Mouse (Mus musculus): ENCODE measurements at regions not wholly inside any gene's neighbourhood (a gene's known extent, or its start where the extent isn't known, plus 50 kb on each side); places are given as distances from the start of the nearest gene placed in this dataset.

- H3K4me1 ChIP-seq (ENCODE audit: control insufficient read depth, insufficient read depth, low read length), result no peaks in the 10 kb centered on the region
- no peak for ATAC-seq (replicated peaks; ENCODE audit: insufficient number of reproducible peaks, low FRiP score, low TSS enrichment)
- H3K4me2 ChIP-seq, result no peak overlapping the region
- peaks cover 6% of the 10 kb centered on the region; the same call in 1 of the 2 replicates for H3K9me3 ChIP-seq (replicated peaks; ENCODE audit: control insufficient read depth, low read length)
- H3K27ac ChIP-seq (ENCODE audit: low read depth, low read length), result no peak overlapping the region
- WGBS (ENCODE audit: insufficient replicate concordance), result 58% methylated on average over 11 of the region's 11 CpGs
- no peak overlapping the region for H3K9ac ChIP-seq (ENCODE audit: low read depth, low read length)
- H3K27me3 ChIP-seq (ENCODE audit: control insufficient read depth, insufficient read depth, low read length), result no peaks in the 10 kb centered on the region
- H3K4me3 ChIP-seq (ENCODE audit: low read depth, low read length), result no peak overlapping the region
- no peaks in the 10 kb centered on the region for H3K36me3 ChIP-seq (ENCODE audit: control insufficient read depth, insufficient read depth, low read length)
Observed at GRCm38 (mm10) chr1:89245202-89246003, 175.2 kb downstream of the Sh3bp4 start.

- no peak overlapping the region for H3K4me2 ChIP-seq
- no peak overlapping the region for H3K4me3 ChIP-seq (ENCODE audit: low read depth, low read length)
- no peak overlapping the region for H3K27ac ChIP-seq (ENCODE audit: low read depth, low read length)
- peaks cover 6% of the 10 kb centered on the region; the same call in 1 of the 2 replicates for H3K9me3 ChIP-seq (replicated peaks; ENCODE audit: control insufficient read depth, low read length)
- H3K4me1 ChIP-seq (ENCODE audit: control insufficient read depth, insufficient read depth, low read length), result no peaks in the 10 kb centered on the region
- H3K9ac ChIP-seq (ENCODE audit: low read depth, low read length), result no peak overlapping the region
- H3K27me3 ChIP-seq (ENCODE audit: control insufficient read depth, insufficient read depth, low read length), result no peaks in the 10 kb centered on the region
- 37% methylated on average over 2 of the region's 2 CpGs for WGBS (ENCODE audit: insufficient replicate concordance)
- no peak for ATAC-seq (replicated peaks; ENCODE audit: insufficient number of reproducible peaks, low FRiP score, low TSS enrichment)
- H3K36me3 ChIP-seq (ENCODE audit: control insufficient read depth, insufficient read depth, low read length), result no peaks in the 10 kb centered on the region
Observed at GRCm38 (mm10) chr1:89251753-89252152, 181.5 kb downstream of the Sh3bp4 start.

GRCm38 (mm10) chr1:89252528-89252927 lies 182.3 kb downstream of the Sh3bp4 start:
- no peak overlapping the region for H3K9ac ChIP-seq (ENCODE audit: low read depth, low read length)
- no peak for ATAC-seq (replicated peaks; ENCODE audit: insufficient number of reproducible peaks, low FRiP score, low TSS enrichment)
- no peaks in the 10 kb centered on the region for H3K4me1 ChIP-seq (ENCODE audit: control insufficient read depth, insufficient read depth, low read length)
- WGBS (ENCODE audit: insufficient replicate concordance), result 85% methylated on average over 7 of the region's 7 CpGs
- H3K9me3 ChIP-seq (replicated peaks; ENCODE audit: control insufficient read depth, low read length), result peaks cover 2% of the 10 kb centered on the region; the same call in 1 of the 2 replicates
- no peaks in the 10 kb centered on the region for H3K27me3 ChIP-seq (ENCODE audit: control insufficient read depth, insufficient read depth, low read length)
- H3K27ac ChIP-seq (ENCODE audit: low read depth, low read length), result no peak overlapping the region
- no peaks in the 10 kb centered on the region for H3K36me3 ChIP-seq (ENCODE audit: control insufficient read depth, insufficient read depth, low read length)
- no peak overlapping the region for H3K4me2 ChIP-seq
- no peak overlapping the region for H3K4me3 ChIP-seq (ENCODE audit: low read depth, low read length)

GRCm38 (mm10) chr1:89257945-89258344 lies 187.7 kb downstream of the Sh3bp4 start:
- no peaks in the 10 kb centered on the region for H3K27me3 ChIP-seq (ENCODE audit: control insufficient read depth, insufficient read depth, low read length)
- no peaks in the 10 kb centered on the region for H3K9me3 ChIP-seq (replicated peaks; ENCODE audit: control insufficient read depth, low read length)
- no peak for ATAC-seq (replicated peaks; ENCODE audit: insufficient number of reproducible peaks, low FRiP score, low TSS enrichment)
- H3K27ac ChIP-seq (ENCODE audit: low read depth, low read length), result no peak overlapping the region
- 76% methylated on average over 5 of the region's 5 CpGs for WGBS (ENCODE audit: insufficient replicate concordance)
- H3K4me3 ChIP-seq (ENCODE audit: low read depth, low read length), result no peak overlapping the region
- H3K4me2 ChIP-seq, result no peak overlapping the region
- H3K36me3 ChIP-seq (ENCODE audit: control insufficient read depth, insufficient read depth, low read length), result no peaks in the 10 kb centered on the region
- no peak overlapping the region for H3K9ac ChIP-seq (ENCODE audit: low read depth, low read length)
- H3K4me1 ChIP-seq (ENCODE audit: control insufficient read depth, insufficient read depth, low read length), result no peaks in the 10 kb centered on the region

- H3K9me3 ChIP-seq (replicated peaks; ENCODE audit: control insufficient read depth, low read length), result no peaks in the 10 kb centered on the region
- 64% methylated on average over 4 of the region's 4 CpGs for WGBS (ENCODE audit: insufficient replicate concordance)
Observed at GRCm38 (mm10) chr1:89265771-89266170, 188.8 kb upstream of the Agap1 start.

GRCm38 (mm10) chr1:89268806-89269205 lies 185.8 kb upstream of the Agap1 start:
- Histone ChIP-seq H3K36me3 (ENCODE audit: control insufficient read depth, insufficient read depth, low read length) (no peaks in the 10 kb centered on the region), H3K9ac (ENCODE audit: low read depth, low read length) (no peak overlapping the region), H3K4me2 (no peak overlapping the region), H3K4me3 (ENCODE audit: low read depth, low read length) (no peak overlapping the region), H3K9me3 (replicated peaks; ENCODE audit: control insufficient read depth, low read length) (no peaks in the 10 kb centered on the region), H3K27ac (ENCODE audit: low read depth, low read length) (no peak overlapping the region), H3K4me1 (ENCODE audit: control insufficient read depth, insufficient read depth, low read length) (no peaks in the 10 kb centered on the region), H3K27me3 (ENCODE audit: control insufficient read depth, insufficient read depth, low read length) (no peaks in the 10 kb centered on the region)
- ATAC-seq (replicated peaks; ENCODE audit: insufficient number of reproducible peaks, low FRiP score, low TSS enrichment), result no peak
- 70% methylated on average over 2 of the region's 2 CpGs for WGBS (ENCODE audit: insufficient replicate concordance)

More at GRCm38 (mm10) chr1:89265771-89266170, 188.8 kb upstream of the Agap1 start:
- H3K4me3 ChIP-seq (ENCODE audit: low read depth, low read length), result no peak overlapping the region
- no peak for ATAC-seq (replicated peaks; ENCODE audit: insufficient number of reproducible peaks, low FRiP score, low TSS enrichment)
- no peak overlapping the region for H3K9ac ChIP-seq (ENCODE audit: low read depth, low read length)
- no peaks in the 10 kb centered on the region for H3K36me3 ChIP-seq (ENCODE audit: control insufficient read depth, insufficient read depth, low read length)
- H3K4me2 ChIP-seq, result no peak overlapping the region
- H3K27me3 ChIP-seq (ENCODE audit: control insufficient read depth, insufficient read depth, low read length), result no peaks in the 10 kb centered on the region
- H3K27ac ChIP-seq (ENCODE audit: low read depth, low read length), result no peak overlapping the region
- no peaks in the 10 kb centered on the region for H3K4me1 ChIP-seq (ENCODE audit: control insufficient read depth, insufficient read depth, low read length)

GRCm38 (mm10) chr1:89271743-89272142 lies 182.9 kb upstream of the Agap1 start:
- Histone ChIP-seq H3K9me3 (replicated peaks; ENCODE audit: control insufficient read depth, low read length) (no peaks in the 10 kb centered on the region), H3K27me3 (ENCODE audit: control insufficient read depth, insufficient read depth, low read length) (no peaks in the 10 kb centered on the region), H3K9ac (ENCODE audit: low read depth, low read length) (no peak overlapping the region), H3K4me3 (ENCODE audit: low read depth, low read length) (no peak overlapping the region), H3K4me1 (ENCODE audit: control insufficient read depth, insufficient read depth, low read length) (no peaks in the 10 kb centered on the region), H3K27ac (ENCODE audit: low read depth, low read length) (no peak overlapping the region), H3K36me3 (ENCODE audit: control insufficient read depth, insufficient read depth, low read length) (no peaks in the 10 kb centered on the region), H3K4me2 (no peak overlapping the region)
- WGBS (ENCODE audit: insufficient replicate concordance), result 59% methylated on average over 8 of the region's 8 CpGs
- ATAC-seq (replicated peaks; ENCODE audit: insufficient number of reproducible peaks, low FRiP score, low TSS enrichment), result no peak

GRCm38 (mm10) chr1:89273021-89273420 lies 181.6 kb upstream of the Agap1 start:
- WGBS (ENCODE audit: insufficient replicate concordance), result 75% methylated on average over 10 of the region's 10 CpGs
- no peak overlapping the region for H3K9ac ChIP-seq (ENCODE audit: low read depth, low read length)
- H3K4me3 ChIP-seq (ENCODE audit: low read depth, low read length), result no peak overlapping the region
- no peaks in the 10 kb centered on the region for H3K4me1 ChIP-seq (ENCODE audit: control insufficient read depth, insufficient read depth, low read length)
- no peak overlapping the region for H3K4me2 ChIP-seq
- no peak overlapping the region for H3K27ac ChIP-seq (ENCODE audit: low read depth, low read length)
- H3K9me3 ChIP-seq (replicated peaks; ENCODE audit: control insufficient read depth, low read length), result no peaks in the 10 kb centered on the region
- no peaks in the 10 kb centered on the region for H3K27me3 ChIP-seq (ENCODE audit: control insufficient read depth, insufficient read depth, low read length)
- no peaks in the 10 kb centered on the region for H3K36me3 ChIP-seq (ENCODE audit: control insufficient read depth, insufficient read depth, low read length)
- no peak for ATAC-seq (replicated peaks; ENCODE audit: insufficient number of reproducible peaks, low FRiP score, low TSS enrichment)

- Histone ChIP-seq H3K4me2 (no peak overlapping the region), H3K27ac (ENCODE audit: low read depth, low read length) (no peak overlapping the region), H3K9ac (ENCODE audit: low read depth, low read length) (no peak overlapping the region), H3K27me3 (ENCODE audit: control insufficient read depth, insufficient read depth, low read length) (no peaks in the 10 kb centered on the region), H3K9me3 (replicated peaks; ENCODE audit: control insufficient read depth, low read length) (no peaks in the 10 kb centered on the region), H3K4me1 (ENCODE audit: control insufficient read depth, insufficient read depth, low read length) (no peaks in the 10 kb centered on the region), H3K36me3 (ENCODE audit: control insufficient read depth, insufficient read depth, low read length) (no peaks in the 10 kb centered on the region), H3K4me3 (ENCODE audit: low read depth, low read length) (no peak overlapping the region)
- WGBS (ENCODE audit: insufficient replicate concordance), result 88% methylated on average over 10 of the region's 10 CpGs
- ATAC-seq (replicated peaks; ENCODE audit: insufficient number of reproducible peaks, low FRiP score, low TSS enrichment), result no peak
Observed at GRCm38 (mm10) chr1:89273786-89274362, 180.7 kb upstream of the Agap1 start.
